Mouse (Mus musculus): ENCODE data around the gene BC051142. TPM values are rescaled to one million over a fixed set of nuclear protein-coding genes. Genes with fewer than 3 reads are reported as not detected.

The BC051142 gene
- polyA plus RNA-seq, 1 experiment from 2014 or later = 6.0 TPM

- no peak for ATAC-seq (ENCODE audit: low read depth)
- Histone ChIP-seq H3K9ac (replicated peaks; ENCODE audit: low read depth, low read length) (no peak overlapping the region), H3K4me2 (ENCODE audit: low read depth, low read length) (no peak overlapping the region), H3K4me1 (ENCODE audit: control insufficient read depth, insufficient read depth, low read length) (no peaks in the 10 kb centered on the region), H3K27ac (ENCODE audit: low read depth, low read length) (no peak overlapping the region), H3K4me3 (ENCODE audit: low read depth, low read length) (no peak overlapping the region), H3K27me3 (ENCODE audit: control insufficient read depth, insufficient read depth, low read length) (no peaks in the 10 kb centered on the region), H3K36me3 (ENCODE audit: control insufficient read depth, insufficient read depth, low read length) (no peaks in the 10 kb centered on the region), H3K9me3 (ENCODE audit: control insufficient read depth, low read length) (no peaks in the 10 kb centered on the region)
- WGBS = 77% methylated on average over 6 of the region's 6 CpGs
Measured at GRCm38 (mm10) chr17:34373055-34373709, 25.4 kb upstream of the BC051142 start.

- H3K4me2 ChIP-seq (ENCODE audit: low read depth, low read length) = no peak within 1 kb of the TSS
- H3K27me3 ChIP-seq (ENCODE audit: control insufficient read depth, insufficient read depth, low read length) = no peaks in the 10 kb centered on the region
- ATAC-seq (ENCODE audit: low read depth) = no peak
- no peaks in the 10 kb centered on the region for H3K9me3 ChIP-seq (ENCODE audit: control insufficient read depth, low read length)
- no peak within 1 kb of the TSS for H3K4me3 ChIP-seq (ENCODE audit: low read depth, low read length)
- no peaks in the 10 kb centered on the region for H3K36me3 ChIP-seq (ENCODE audit: control insufficient read depth, insufficient read depth, low read length)
- WGBS = 87% methylated on average over 2 of the region's 2 CpGs
- no peak within 1 kb of the TSS for H3K9ac ChIP-seq (replicated peaks; ENCODE audit: low read depth, low read length)
- H3K27ac ChIP-seq (ENCODE audit: low read depth, low read length) = no peak within 1 kb of the TSS
- no peaks in the 10 kb centered on the region for H3K4me1 ChIP-seq (ENCODE audit: control insufficient read depth, insufficient read depth, low read length)
Measured at GRCm38 (mm10) chr17:34376847-34377246, 21.8 kb upstream of the BC051142 start, which contains the start of gene Btnl1. TSS of gene Btnl1 (plus strand) at chr17:34377132.

- WGBS = 60% methylated on average over 6 of the region's 6 CpGs
- Histone ChIP-seq H3K9me3 (ENCODE audit: control insufficient read depth, low read length) (no peaks in the 10 kb centered on the region), H3K36me3 (ENCODE audit: control insufficient read depth, insufficient read depth, low read length) (no peaks in the 10 kb centered on the region), H3K9ac (replicated peaks; ENCODE audit: low read depth, low read length) (no peak overlapping the region), H3K27me3 (ENCODE audit: control insufficient read depth, insufficient read depth, low read length) (no peaks in the 10 kb centered on the region), H3K4me2 (ENCODE audit: low read depth, low read length) (no peak overlapping the region), H3K27ac (ENCODE audit: low read depth, low read length) (no peak overlapping the region), H3K4me1 (ENCODE audit: control insufficient read depth, insufficient read depth, low read length) (no peaks in the 10 kb centered on the region), H3K4me3 (ENCODE audit: low read depth, low read length) (no peak overlapping the region)
- ATAC-seq (ENCODE audit: low read depth) = no peak
Measured at GRCm38 (mm10) chr17:34377450-34378209, 21.0 kb upstream of the BC051142 start.

- Histone ChIP-seq H3K27me3 (ENCODE audit: control insufficient read depth, insufficient read depth, low read length) (no peaks in the 10 kb centered on the region), H3K4me3 (ENCODE audit: low read depth, low read length) (no peak overlapping the region), H3K4me2 (ENCODE audit: low read depth, low read length) (no peak overlapping the region), H3K4me1 (ENCODE audit: control insufficient read depth, insufficient read depth, low read length) (no peaks in the 10 kb centered on the region), H3K9ac (replicated peaks; ENCODE audit: low read depth, low read length) (no peak overlapping the region), H3K27ac (ENCODE audit: low read depth, low read length) (no peak overlapping the region), H3K36me3 (ENCODE audit: control insufficient read depth, insufficient read depth, low read length) (no peaks in the 10 kb centered on the region), H3K9me3 (ENCODE audit: control insufficient read depth, low read length) (no peaks in the 10 kb centered on the region)
- 84% methylated on average over 2 of the region's 2 CpGs for WGBS
- ATAC-seq (ENCODE audit: low read depth) = no peak
Measured at GRCm38 (mm10) chr17:34378716-34379115, 19.9 kb upstream of the BC051142 start.

GRCm38 (mm10) chr17:34379451-34379850 is 19.2 kb upstream of the BC051142 start:
- Histone ChIP-seq H3K4me2 (ENCODE audit: low read depth, low read length) (no peak overlapping the region), H3K27ac (ENCODE audit: low read depth, low read length) (no peak overlapping the region), H3K9me3 (ENCODE audit: control insufficient read depth, low read length) (no peaks in the 10 kb centered on the region), H3K27me3 (ENCODE audit: control insufficient read depth, insufficient read depth, low read length) (no peaks in the 10 kb centered on the region), H3K9ac (replicated peaks; ENCODE audit: low read depth, low read length) (no peak overlapping the region), H3K36me3 (ENCODE audit: control insufficient read depth, insufficient read depth, low read length) (no peaks in the 10 kb centered on the region), H3K4me1 (ENCODE audit: control insufficient read depth, insufficient read depth, low read length) (no peaks in the 10 kb centered on the region), H3K4me3 (ENCODE audit: low read depth, low read length) (no peak overlapping the region)
- ATAC-seq (ENCODE audit: low read depth) = no peak
- 70% methylated on average over 7 of the region's 7 CpGs for WGBS

GRCm38 (mm10) chr17:34381876-34382275 is 16.7 kb upstream of the BC051142 start:
- Histone ChIP-seq H3K4me2 (ENCODE audit: low read depth, low read length) (no peak overlapping the region), H3K36me3 (ENCODE audit: control insufficient read depth, insufficient read depth, low read length) (no peaks in the 10 kb centered on the region), H3K4me3 (ENCODE audit: low read depth, low read length) (no peak overlapping the region), H3K27ac (ENCODE audit: low read depth, low read length) (no peak overlapping the region), H3K4me1 (ENCODE audit: control insufficient read depth, insufficient read depth, low read length) (no peaks in the 10 kb centered on the region), H3K27me3 (ENCODE audit: control insufficient read depth, insufficient read depth, low read length) (no peaks in the 10 kb centered on the region), H3K9me3 (ENCODE audit: control insufficient read depth, low read length) (no peaks in the 10 kb centered on the region), H3K9ac (replicated peaks; ENCODE audit: low read depth, low read length) (no peak overlapping the region)
- WGBS = 80% methylated on average over 11 of the region's 11 CpGs
- no peak for ATAC-seq (ENCODE audit: low read depth)

- H3K27me3 ChIP-seq (ENCODE audit: control insufficient read depth, insufficient read depth, low read length) = no peaks in the 10 kb centered on the region
- H3K27ac ChIP-seq (ENCODE audit: low read depth, low read length) = no peak overlapping the region
- 77% methylated on average over 7 of the region's 7 CpGs for WGBS
- H3K4me2 ChIP-seq (ENCODE audit: low read depth, low read length) = no peak overlapping the region
- H3K4me3 ChIP-seq (ENCODE audit: low read depth, low read length) = no peak overlapping the region
- no peaks in the 10 kb centered on the region for H3K36me3 ChIP-seq (ENCODE audit: control insufficient read depth, insufficient read depth, low read length)
- H3K9ac ChIP-seq (replicated peaks; ENCODE audit: low read depth, low read length) = no peak overlapping the region
- H3K4me1 ChIP-seq (ENCODE audit: control insufficient read depth, insufficient read depth, low read length) = no peaks in the 10 kb centered on the region
- no peaks in the 10 kb centered on the region for H3K9me3 ChIP-seq (ENCODE audit: control insufficient read depth, low read length)
- ATAC-seq (ENCODE audit: low read depth) = no peak
Measured at GRCm38 (mm10) chr17:34383212-34383611, 15.4 kb upstream of the BC051142 start.

- Histone ChIP-seq H3K4me3 (ENCODE audit: low read depth, low read length) (no peak overlapping the region), H3K9ac (replicated peaks; ENCODE audit: low read depth, low read length) (no peak overlapping the region), H3K36me3 (ENCODE audit: control insufficient read depth, insufficient read depth, low read length) (no peaks in the 10 kb centered on the region), H3K27ac (ENCODE audit: low read depth, low read length) (no peak overlapping the region), H3K9me3 (ENCODE audit: control insufficient read depth, low read length) (no peaks in the 10 kb centered on the region), H3K27me3 (ENCODE audit: control insufficient read depth, insufficient read depth, low read length) (no peaks in the 10 kb centered on the region), H3K4me1 (ENCODE audit: control insufficient read depth, insufficient read depth, low read length) (no peaks in the 10 kb centered on the region), H3K4me2 (ENCODE audit: low read depth, low read length) (no peak overlapping the region)
- ATAC-seq (ENCODE audit: low read depth) = no peak
- 71% methylated on average over 3 of the region's 3 CpGs for WGBS
Measured at GRCm38 (mm10) chr17:34384699-34385098, 13.9 kb upstream of the BC051142 start.

GRCm38 (mm10) chr17:34386656-34387055 is 12.0 kb upstream of the BC051142 start:
- WGBS = 78% methylated on average over 2 of the region's 2 CpGs
- H3K9ac ChIP-seq (replicated peaks; ENCODE audit: low read depth, low read length) = no peak overlapping the region
- no peaks in the 10 kb centered on the region for H3K27me3 ChIP-seq (ENCODE audit: control insufficient read depth, insufficient read depth, low read length)
- no peak overlapping the region for H3K4me2 ChIP-seq (ENCODE audit: low read depth, low read length)
- no peak overlapping the region for H3K27ac ChIP-seq (ENCODE audit: low read depth, low read length)
- H3K4me1 ChIP-seq (ENCODE audit: control insufficient read depth, insufficient read depth, low read length) = no peaks in the 10 kb centered on the region
- no peak for ATAC-seq (ENCODE audit: low read depth)
- no peak overlapping the region for H3K4me3 ChIP-seq (ENCODE audit: low read depth, low read length)
- H3K9me3 ChIP-seq (ENCODE audit: control insufficient read depth, low read length) = no peaks in the 10 kb centered on the region
- H3K36me3 ChIP-seq (ENCODE audit: control insufficient read depth, insufficient read depth, low read length) = no peaks in the 10 kb centered on the region

Measured in neural tube, embryonic 14.5 days (tissue).